Mouse (Mus musculus) thymus, postnatal 4 days (tissue): ENCODE data around the gene Osbpl2.

Source experiments
- DNase-seq: peaks from one replicate; pipeline ENCODE4 v3.0.0; 2021

Osbpl2 gene

GRCm38 (mm10) chr2:180118661-180119438, at the start of gene Osbpl2:
TSS of gene Osbpl2 (plus strand) at chr2:180119306.
- peak; percentile 96 for DNase-seq

- DNase-seq, result no peak
Observed at GRCm38 (mm10) chr2:180069770-180070480, 49.2 kb upstream of the Osbpl2 start.

- DNase-seq, result peak; percentile 95
Observed at GRCm38 (mm10) chr2:180070481-180071453, 48.3 kb upstream of the Osbpl2 start, which contains the start of gene Mtg2. TSS of gene Mtg2 (plus strand) at chr2:180070588.

- no peak for DNase-seq
Observed at GRCm38 (mm10) chr2:180071671-180072070, 47.4 kb upstream of the Osbpl2 start.

- DNase-seq, result peak; percentile 47
Observed at GRCm38 (mm10) chr2:180072886-180073285, 46.2 kb upstream of the Osbpl2 start.

- DNase-seq, result no peak
Observed at GRCm38 (mm10) chr2:180077622-180078021, 41.5 kb upstream of the Osbpl2 start.

- no peak for DNase-seq
Observed at GRCm38 (mm10) chr2:180080680-180081079, 38.4 kb upstream of the Osbpl2 start.

- DNase-seq, result no peak
Observed at GRCm38 (mm10) chr2:180083063-180083462, 36.0 kb upstream of the Osbpl2 start.

GRCm38 (mm10) chr2:180084565-180084964, 34.5 kb upstream of the Osbpl2 start:
- DNase-seq, result no peak

- no peak for DNase-seq
Observed at GRCm38 (mm10) chr2:180085926-180086636, 33.0 kb upstream of the Osbpl2 start.

- DNase-seq, result no peak
Observed at GRCm38 (mm10) chr2:180086637-180087027, 32.5 kb upstream of the Osbpl2 start.

- DNase-seq, result no peak
Observed at GRCm38 (mm10) chr2:180087472-180087871, 31.6 kb upstream of the Osbpl2 start.

- DNase-seq, result no peak
Observed at GRCm38 (mm10) chr2:180090285-180090684, 28.8 kb upstream of the Osbpl2 start.

- peak; percentile 88 for DNase-seq
Observed at GRCm38 (mm10) chr2:180095711-180096110, 23.4 kb upstream of the Osbpl2 start.

- DNase-seq, result peak; percentile 35
Observed at GRCm38 (mm10) chr2:180097585-180097984, 21.5 kb upstream of the Osbpl2 start.

GRCm38 (mm10) chr2:180098167-180098566, 20.9 kb upstream of the Osbpl2 start:
- DNase-seq, result peak; percentile 49

- DNase-seq, result peak; percentile 89
Observed at GRCm38 (mm10) chr2:180099529-180099928, 19.6 kb upstream of the Osbpl2 start.

GRCm38 (mm10) chr2:180103151-180103977, 15.7 kb upstream of the Osbpl2 start:
- DNase-seq, result peak; percentile 41

GRCm38 (mm10) chr2:180103978-180104658, 15.0 kb upstream of the Osbpl2 start, which contains the start of gene Hrh3:
TSS of gene Hrh3 (minus strand) at chr2:180104488.
- DNase-seq, result peak; percentile 92

- DNase-seq, result peak; percentile 33
Observed at GRCm38 (mm10) chr2:180104659-180105377, 14.3 kb upstream of the Osbpl2 start.
